Mouse (Mus musculus) spleen, adult 2 months (tissue): ENCODE measurements around the gene Cenpx. TPM values are rescaled to one million over a fixed set of nuclear protein-coding genes. Genes with fewer than 3 reads are reported as not detected.
"Not testable (repeated sequence)": the region's sequence is repeated elsewhere in the genome, so short reads cannot be mapped to it uniquely, and the experiment has no call there.

Source experiments
- DNase-seq, 2 experiments: peaks; one replicate each; pipeline versions ENCODE4 v3.0.0 to v3.0.0-alpha.2; 2012 to 2021; ENCODE audit warnings: low spot score in 2 of 2, low read depth in 1 of 2
- H3K27ac ChIP-seq: fragments of 200-500 bp; 2 replicates; pipeline ENCODE4 v1.5.1; 2012; ENCODE audit warnings: low read length, inconsistent platforms; ENCODE audit not compliant: insufficient read depth
- H3K27me3 ChIP-seq: fragments of 200-500 bp; 2 replicates; pipeline ENCODE4 v1.6.1; 2012; ENCODE audit warnings: mild to moderate bottlenecking, moderate library complexity, low read length, inconsistent platforms; ENCODE audit not compliant: control insufficient read depth, insufficient read depth
- H3K36me3 ChIP-seq: fragments of 200-500 bp; 2 replicates; pipeline ENCODE4 v1.6.1; 2012; ENCODE audit warnings: mild to moderate bottlenecking, low read length, inconsistent platforms; ENCODE audit not compliant: control insufficient read depth, insufficient read depth
- H3K4me1 ChIP-seq: fragments of 200-500 bp; 2 replicates; pipeline ENCODE4 v1.6.1; 2011; ENCODE audit warnings: inconsistent platforms; ENCODE audit not compliant: control insufficient read depth, insufficient read depth, insufficient read length
- H3K4me3 ChIP-seq: fragments of 200-500 bp; 2 replicates; pipeline ENCODE4 v1.5.1; 2011; ENCODE audit warnings: mild to moderate bottlenecking, inconsistent platforms; ENCODE audit not compliant: insufficient read depth, insufficient read length; ENCODE audit errors: extremely low read depth
- CTCF ChIP-seq: fragments of 200-500 bp; IDR thresholded peaks from 2 replicates; pipeline ENCODE4 v1.5.1; 2011; ENCODE audit warnings: mild to moderate bottlenecking, inconsistent platforms; ENCODE audit not compliant: insufficient read depth, insufficient read length, insufficient replicate concordance; ENCODE audit errors: extremely low read depth
- POLR2A ChIP-seq: fragments of 200-500 bp; IDR thresholded peaks from 2 replicates; pipeline ENCODE4 v1.6.1; 2011; ENCODE audit warnings: low read depth, low read length, inconsistent platforms
- whole genome bisulfite sequencing: fragments of 180-500 bp; shearing (Covaris S2); methylation state at CpG from one replicate; pipeline ENCODE4 v1.1.7; 2018; 5-methylcytosine and 5-hydroxymethylcytosine counted together
- polyA plus RNA-seq: library from polyadenylated mRNA; depleted of rRNA; stranded (reverse); fragments of >200 nt; gene quantifications from 2 replicates; pipeline ENCODE4 v1.2.3, GENCODE M21; 2012

Gene Cenpx
- polyA plus RNA-seq, 1 experiment: 44.1 TPM

- TF ChIP-seq POLR2A (no peak), CTCF (no peak)
- no peak overlapping the region for H3K4me3 ChIP-seq
- H3K4me1 ChIP-seq: no peaks in the 10 kb centered on the region
- WGBS: 95% methylated on average over 20 of the region's 20 CpGs
- no peak for DNase-seq
- H3K27ac ChIP-seq: no peak overlapping the region
- H3K27me3 ChIP-seq: no peaks in the 10 kb centered on the region
- H3K36me3 ChIP-seq: peaks cover 30% of the 10 kb centered on the region
These were observed 26.8 kb downstream of the Cenpx start for GRCm38 (mm10) chr11:120686650-120687272.

- no peak for DNase-seq
- no peaks in the 10 kb centered on the region for H3K4me1 ChIP-seq
- no peak overlapping the region for H3K27ac ChIP-seq
- TF ChIP-seq POLR2A: no peak
- no peak for TF ChIP-seq CTCF
- WGBS: 88% methylated on average over 2 of the region's 2 CpGs
- H3K27me3 ChIP-seq: no peaks in the 10 kb centered on the region
- H3K36me3 ChIP-seq: peaks cover 24% of the 10 kb centered on the region
- no peak overlapping the region for H3K4me3 ChIP-seq
These were observed 28.9 kb downstream of the Cenpx start for GRCm38 (mm10) chr11:120684660-120685059.

GRCm38 (mm10) chr11:120684086-120684485, 29.5 kb downstream of the Cenpx start:
- Histone ChIP-seq H3K36me3 (peaks cover 19% of the 10 kb centered on the region), H3K27ac (no peak overlapping the region), H3K4me1 (no peaks in the 10 kb centered on the region), H3K27me3 (no peaks in the 10 kb centered on the region), H3K4me3 (no peak overlapping the region)
- no peak for TF ChIP-seq CTCF
- no peak for TF ChIP-seq POLR2A
- WGBS: 88% methylated on average over 2 of the region's 2 CpGs
- no peak for DNase-seq

- Histone ChIP-seq H3K27me3 (no peaks in the 10 kb centered on the region), H3K4me1 (no peaks in the 10 kb centered on the region), H3K4me3 (no peak overlapping the region), H3K27ac (no peak overlapping the region), H3K36me3 (peaks cover 16% of the 10 kb centered on the region)
- no peak for DNase-seq
- no peak for TF ChIP-seq POLR2A
- TF ChIP-seq CTCF: no peak
- 86% methylated on average over 3 of the region's 3 CpGs for WGBS
These were observed 30.0 kb downstream of the Cenpx start for GRCm38 (mm10) chr11:120683536-120683935.

GRCm38 (mm10) chr11:120682683-120683082, 30.9 kb downstream of the Cenpx start:
- WGBS: 87% methylated on average over 5 of the region's 5 CpGs
- Histone ChIP-seq H3K27me3 (no peaks in the 10 kb centered on the region), H3K36me3 (peaks cover 18% of the 10 kb centered on the region), H3K4me1 (no peaks in the 10 kb centered on the region), H3K4me3 (no peak overlapping the region), H3K27ac (no peak overlapping the region)
- no peak for TF ChIP-seq CTCF
- no peak for TF ChIP-seq POLR2A
- DNase-seq: no peak

GRCm38 (mm10) chr11:120679909-120680308, 33.6 kb downstream of the Cenpx start:
- 75% methylated on average over 3 of the region's 3 CpGs for WGBS
- no peak overlapping the region for H3K4me3 ChIP-seq
- peak in 1 of 2 experiments; percentile 28 for DNase-seq
- peak; percentile 22; the same call in 1 of the 2 replicates for TF ChIP-seq CTCF
- no peak for TF ChIP-seq POLR2A
- H3K36me3 ChIP-seq: peaks cover 9% of the 10 kb centered on the region
- H3K27ac ChIP-seq: no peak overlapping the region
- H3K4me1 ChIP-seq: 0 out of 2 replicates have a peak, but pooled peaks cover 2% of the 10 kb centered on the region
- H3K27me3 ChIP-seq: no peaks in the 10 kb centered on the region

- DNase-seq: no peak
These were observed 36.6 kb downstream of the Cenpx start for GRCm38 (mm10) chr11:120676951-120677350.

GRCm38 (mm10) chr11:120675875-120676274, 37.7 kb downstream of the Cenpx start:
- H3K27ac ChIP-seq, H3K27me3 ChIP-seq, H3K4me3 ChIP-seq, DNase-seq, H3K36me3 ChIP-seq, H3K4me1 ChIP-seq: not testable (repeated sequence)
- 67% methylated on average over 5 of the region's 5 CpGs for WGBS

More at GRCm38 (mm10) chr11:120676951-120677350, 36.6 kb downstream of the Cenpx start:
- H3K27ac ChIP-seq: no peak overlapping the region
- 91% methylated on average over 4 of the region's 4 CpGs for WGBS
- H3K36me3 ChIP-seq: peaks cover 3% of the 10 kb centered on the region
- H3K27me3 ChIP-seq: no peaks in the 10 kb centered on the region
- H3K4me3 ChIP-seq: no peak overlapping the region
- TF ChIP-seq CTCF (no peak), POLR2A (no peak)
- peaks cover 6% of the 10 kb centered on the region; the same call in 1 of the 2 replicates for H3K4me1 ChIP-seq
